Mouse (Mus musculus) ES-CJ7 (cell line): Measurements from ENCODE around the gene Hmgcs2.

Source experiments
- DNase-seq: peaks from one replicate; pipeline ENCODE4 v3.0.0; 2011; ENCODE audit warnings: low read depth, low spot score

The Hmgcs2 gene

DNA sequence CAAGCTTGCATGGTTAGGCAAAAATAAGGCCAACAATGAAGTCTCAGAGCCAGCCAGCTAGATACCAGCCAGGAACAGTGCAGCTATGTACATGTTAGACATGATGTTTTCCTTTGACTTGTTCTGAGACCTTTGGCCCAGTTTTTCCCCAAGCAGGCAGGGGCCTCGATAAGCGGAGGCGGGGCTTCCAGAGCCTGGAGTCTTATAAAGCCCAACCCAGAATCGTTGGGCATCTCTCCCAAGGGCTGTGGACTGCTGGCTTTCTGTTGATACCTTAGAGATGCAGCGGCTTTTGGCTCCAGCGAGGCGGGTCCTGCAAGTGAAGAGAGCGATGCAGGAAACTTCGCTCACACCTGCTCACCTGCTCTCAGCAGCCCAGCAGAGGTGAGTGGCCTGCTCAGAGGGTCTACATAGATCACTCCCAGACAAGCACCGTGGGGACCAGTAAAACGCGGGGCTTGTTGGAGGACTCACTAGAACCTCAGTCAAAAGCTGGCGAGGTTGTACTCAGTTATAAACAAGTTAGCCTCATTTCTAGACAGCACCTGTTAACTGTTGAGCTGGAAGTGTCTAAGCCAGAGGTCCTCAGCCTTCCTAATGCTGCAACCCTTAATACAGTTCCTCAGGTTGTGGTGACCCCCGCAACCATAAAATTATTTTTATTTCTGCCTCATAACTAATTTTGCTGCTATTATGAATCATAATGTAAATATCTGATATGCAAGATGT, at the start of gene Hmgcs2:
Gene Hmgcs2 (plus strand): TSS at position 232 of the 729 bp plus-strand sequence.
- DNase-seq = no peak

DNA sequence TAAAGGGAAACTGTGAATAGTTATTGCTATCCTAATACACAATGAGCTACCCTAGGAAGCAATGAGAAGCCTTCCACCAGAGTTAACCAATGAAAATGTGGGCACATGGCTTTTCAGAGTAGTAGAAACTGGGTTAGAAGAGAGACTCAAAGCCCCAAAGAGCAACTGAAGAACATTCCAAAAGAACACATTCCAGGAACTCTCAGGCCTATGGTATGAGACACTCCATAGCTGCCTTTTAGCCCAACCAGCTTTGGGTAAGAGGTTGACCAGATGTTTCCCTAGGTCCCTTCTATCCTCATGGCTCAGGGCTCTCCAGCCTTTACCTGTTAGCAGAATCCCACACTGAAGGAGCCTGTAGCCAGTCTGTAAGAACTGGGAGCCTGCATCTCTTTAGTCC, 46.7 kb upstream of the Hmgcs2 start:
- no peak for DNase-seq

DNA sequence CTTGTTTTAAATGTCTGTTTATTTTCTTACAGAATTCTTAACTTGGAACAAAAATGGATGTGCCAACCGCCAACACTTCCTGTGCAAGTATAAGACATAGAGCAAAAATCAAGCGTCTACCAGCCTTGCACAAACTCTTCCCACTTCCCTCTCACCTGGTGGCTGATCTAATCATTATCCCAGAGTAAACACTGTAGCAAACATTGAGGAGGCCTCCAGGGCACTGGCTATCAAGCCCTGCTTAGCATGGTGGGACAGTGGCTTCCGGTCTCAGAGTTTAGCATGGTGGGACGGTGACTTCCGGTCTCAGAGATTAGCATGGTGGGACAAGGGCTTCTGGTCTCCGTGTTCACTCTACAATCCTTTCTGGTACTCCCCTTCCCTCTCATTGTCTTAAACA, 44.0 kb upstream of the Hmgcs2 start:
- DNase-seq = no peak

DNA sequence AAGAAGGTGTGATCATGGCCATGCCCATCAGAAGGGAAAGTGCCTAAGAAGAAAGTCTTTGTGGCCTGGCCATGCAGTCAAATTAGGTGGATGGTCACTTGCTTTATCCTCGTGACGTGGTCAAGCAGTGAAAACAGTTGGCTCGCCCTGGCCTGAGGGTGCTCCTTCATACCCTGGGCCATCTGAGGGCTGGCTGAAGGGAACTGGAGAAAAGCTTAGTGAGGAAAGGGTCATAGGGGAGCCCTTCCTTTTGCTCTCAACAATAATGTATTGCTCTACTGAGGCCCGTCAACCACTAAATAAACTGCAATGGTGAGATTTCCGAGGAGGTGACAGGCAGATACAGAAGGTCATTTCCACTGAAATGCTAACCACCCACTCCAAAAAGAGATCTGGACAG, 43.0 kb upstream of the Hmgcs2 start:
- no peak for DNase-seq

DNA sequence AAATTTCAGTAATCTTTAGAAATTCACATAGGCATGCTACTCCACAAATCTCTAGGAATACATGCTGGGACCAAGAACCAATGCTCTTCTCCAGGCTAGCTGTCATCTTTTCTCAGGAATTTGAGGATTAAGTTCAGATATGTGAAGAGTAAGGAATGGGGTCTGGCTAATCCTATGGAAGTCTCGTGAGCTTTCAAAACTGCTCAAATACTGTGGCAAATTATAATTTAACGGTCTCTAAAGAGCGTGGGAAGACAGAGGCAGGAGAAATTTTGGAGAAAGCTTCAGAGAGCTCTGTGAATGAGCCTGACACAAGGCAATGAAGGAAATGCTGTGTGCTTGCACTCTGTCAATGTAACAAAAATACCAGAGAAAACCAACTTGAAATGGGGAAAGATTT, 42.1 kb upstream of the Hmgcs2 start:
- DNase-seq = no peak

DNA sequence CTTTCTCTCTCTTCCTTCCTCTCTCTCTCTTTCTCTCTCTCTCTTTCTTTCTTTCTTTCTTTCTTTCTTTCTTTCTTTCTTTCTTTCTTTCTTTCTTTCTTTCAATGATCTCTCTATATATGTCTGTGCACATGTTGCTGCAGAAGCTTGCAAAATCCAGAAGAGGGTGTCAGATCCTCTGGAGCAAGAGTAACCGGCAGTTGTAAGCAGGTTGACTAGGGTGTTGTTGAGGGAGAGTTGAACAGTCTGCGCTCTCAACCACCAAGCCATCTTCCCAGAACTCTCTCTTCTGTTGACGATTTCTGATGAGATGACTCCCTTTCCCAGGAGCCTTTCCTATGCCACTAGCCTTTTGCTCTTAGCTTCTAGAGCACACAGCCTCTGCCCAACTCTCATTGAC, 38.2 kb upstream of the Hmgcs2 start:
- DNase-seq = no peak

DNA sequence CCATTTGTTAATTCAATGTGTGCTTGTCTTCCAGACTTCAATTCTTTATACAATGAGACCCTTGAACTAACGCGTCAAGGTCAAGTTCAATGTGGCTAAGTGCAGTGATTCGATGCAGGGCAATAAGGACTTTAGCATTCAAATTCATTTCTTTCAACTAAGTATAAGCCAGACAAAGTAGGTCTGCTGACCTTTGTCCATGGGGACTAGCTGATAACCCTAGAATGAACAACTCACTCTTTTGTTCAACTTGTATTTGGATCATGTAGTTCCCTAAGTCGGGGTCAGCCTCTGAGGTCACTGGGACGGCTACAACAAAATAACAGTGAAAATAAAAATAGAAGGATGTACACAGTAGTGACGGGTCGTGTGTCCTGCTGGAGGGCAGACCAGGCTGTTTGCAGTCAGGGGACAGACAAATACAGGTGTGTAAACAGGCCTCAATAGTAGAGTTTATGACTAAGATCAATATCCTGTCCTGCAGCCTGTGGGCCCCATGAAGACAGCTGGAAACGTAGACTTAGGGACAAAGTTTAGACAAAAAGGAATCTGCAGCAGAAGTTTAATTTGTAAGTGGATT, 37.7 kb upstream of the Hmgcs2 start:
- DNase-seq = no peak

DNA sequence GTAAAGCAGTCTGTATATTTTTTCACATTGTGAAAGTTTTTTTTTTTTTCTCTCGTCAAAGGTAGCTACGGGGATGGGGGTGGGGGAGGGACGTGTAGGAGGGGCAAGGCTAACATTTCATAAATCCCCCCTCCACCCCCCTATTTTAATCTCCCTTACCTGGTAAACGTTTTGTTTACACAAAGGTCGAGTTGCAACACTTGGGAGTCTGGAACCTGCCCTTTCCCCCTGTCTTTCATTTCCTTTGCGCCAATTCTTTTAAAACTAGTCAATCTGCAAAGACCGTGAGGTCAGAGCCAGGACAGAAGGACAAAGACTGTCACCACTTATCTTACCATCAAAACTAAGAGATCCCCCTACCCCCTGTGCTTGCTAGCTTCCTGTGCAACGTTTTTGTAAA, 34.3 kb upstream of the Hmgcs2 start:
- DNase-seq = no peak

DNA sequence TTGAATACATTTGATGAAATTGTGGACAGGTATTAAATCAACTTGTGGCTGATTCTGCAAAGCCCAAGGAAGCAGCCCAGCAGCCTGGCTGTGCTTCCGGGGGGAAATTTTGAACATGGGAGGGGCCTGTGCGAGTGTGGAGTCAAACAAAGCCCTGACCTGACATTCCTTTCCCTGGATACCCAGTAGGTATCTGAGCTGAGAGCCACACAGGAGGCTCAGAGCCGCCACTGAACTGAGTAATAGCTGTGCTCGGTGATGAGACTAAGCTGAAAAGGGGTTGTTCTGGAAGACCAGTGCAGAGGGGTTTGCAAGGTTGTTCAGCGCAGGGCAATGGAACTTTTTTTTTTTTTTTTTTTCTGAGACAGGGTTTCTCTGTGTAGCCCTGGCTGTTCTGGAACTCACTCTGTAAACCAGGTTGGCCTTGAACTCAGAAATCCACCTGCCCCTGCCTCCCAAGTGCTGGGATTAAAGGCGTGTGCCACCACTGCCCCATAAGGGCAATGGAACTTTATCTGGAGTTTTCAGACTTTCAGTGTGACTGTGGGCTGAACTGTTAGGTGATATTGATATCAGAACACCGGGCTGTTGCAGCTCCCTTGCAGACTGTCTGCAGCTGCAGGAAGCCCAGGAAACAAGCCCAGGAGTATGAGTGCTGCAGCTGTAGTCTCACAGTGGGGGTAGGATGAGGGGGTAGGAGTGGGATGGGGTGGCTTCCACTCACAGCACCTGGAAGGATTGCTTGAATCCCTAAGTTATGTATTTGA, 33.1 kb upstream of the Hmgcs2 start:
- no peak for DNase-seq

DNA sequence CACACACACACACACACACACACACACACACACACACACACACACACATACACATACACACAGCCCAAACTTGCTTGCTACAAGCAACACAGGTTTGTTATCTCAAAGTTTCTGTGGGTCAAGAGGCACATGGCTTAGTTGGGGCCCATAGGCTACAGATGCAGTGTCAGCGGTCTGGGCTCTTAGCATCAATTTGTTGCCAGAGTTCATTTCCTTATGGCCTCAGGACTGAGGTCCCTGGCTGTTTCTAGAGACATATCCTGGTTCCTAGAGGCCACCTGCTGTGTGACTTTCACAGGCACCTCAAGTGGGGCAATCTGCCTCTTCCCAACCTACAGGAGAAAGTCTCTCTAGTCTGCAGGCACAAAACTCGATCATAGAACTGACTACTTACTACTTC, 30.9 kb upstream of the Hmgcs2 start:
- DNase-seq = no peak

DNA sequence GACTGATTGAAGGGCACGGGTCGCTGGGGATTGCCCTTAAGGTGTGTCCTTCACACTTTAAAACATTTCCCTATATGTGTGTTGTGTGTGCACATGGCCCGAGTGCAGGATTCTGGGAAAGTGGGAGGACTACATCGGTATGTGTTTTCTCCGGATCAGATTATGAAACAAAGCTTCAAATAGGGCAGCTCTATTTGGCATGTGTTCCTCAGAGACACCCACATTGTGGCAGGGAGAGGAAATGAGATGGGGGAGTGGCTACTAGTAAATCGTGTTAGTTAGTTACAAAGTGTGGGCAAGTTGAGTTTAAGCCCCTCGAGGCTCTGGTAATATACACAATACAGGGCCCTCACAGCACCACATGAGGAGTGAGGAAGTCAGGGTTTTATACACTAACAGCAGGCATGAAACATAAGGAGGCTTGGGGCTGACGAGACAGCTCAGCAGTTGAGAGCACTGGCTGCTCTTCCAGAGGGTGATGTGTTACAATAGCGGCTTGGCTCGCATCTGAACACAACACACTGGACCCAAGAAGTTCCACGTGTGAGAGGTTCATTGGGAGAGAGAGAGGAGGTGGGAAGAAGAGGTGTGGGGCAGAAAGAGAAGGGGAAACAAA, 30.3 kb upstream of the Hmgcs2 start:
- no peak for DNase-seq

DNA sequence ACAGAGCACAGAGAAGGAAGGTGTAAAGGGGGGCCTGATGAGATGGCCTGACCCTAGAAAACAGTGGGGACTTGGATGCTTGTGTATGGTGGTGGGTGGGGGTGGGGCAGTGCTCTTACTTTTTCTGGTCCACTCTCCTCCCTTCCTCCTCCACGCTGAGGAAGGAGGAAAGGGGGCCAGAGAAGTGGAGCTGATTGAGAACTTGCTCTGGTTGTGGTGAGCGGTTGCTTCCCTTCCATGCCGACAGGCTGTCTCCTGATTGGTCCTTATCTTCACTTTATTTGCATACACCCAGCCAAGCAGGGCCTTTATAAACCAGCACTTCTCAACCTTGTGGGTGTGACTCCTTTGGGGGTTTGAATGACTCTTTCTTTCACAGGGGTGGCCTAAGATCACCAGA, 26.2 kb upstream of the Hmgcs2 start:
- no peak for DNase-seq

DNA sequence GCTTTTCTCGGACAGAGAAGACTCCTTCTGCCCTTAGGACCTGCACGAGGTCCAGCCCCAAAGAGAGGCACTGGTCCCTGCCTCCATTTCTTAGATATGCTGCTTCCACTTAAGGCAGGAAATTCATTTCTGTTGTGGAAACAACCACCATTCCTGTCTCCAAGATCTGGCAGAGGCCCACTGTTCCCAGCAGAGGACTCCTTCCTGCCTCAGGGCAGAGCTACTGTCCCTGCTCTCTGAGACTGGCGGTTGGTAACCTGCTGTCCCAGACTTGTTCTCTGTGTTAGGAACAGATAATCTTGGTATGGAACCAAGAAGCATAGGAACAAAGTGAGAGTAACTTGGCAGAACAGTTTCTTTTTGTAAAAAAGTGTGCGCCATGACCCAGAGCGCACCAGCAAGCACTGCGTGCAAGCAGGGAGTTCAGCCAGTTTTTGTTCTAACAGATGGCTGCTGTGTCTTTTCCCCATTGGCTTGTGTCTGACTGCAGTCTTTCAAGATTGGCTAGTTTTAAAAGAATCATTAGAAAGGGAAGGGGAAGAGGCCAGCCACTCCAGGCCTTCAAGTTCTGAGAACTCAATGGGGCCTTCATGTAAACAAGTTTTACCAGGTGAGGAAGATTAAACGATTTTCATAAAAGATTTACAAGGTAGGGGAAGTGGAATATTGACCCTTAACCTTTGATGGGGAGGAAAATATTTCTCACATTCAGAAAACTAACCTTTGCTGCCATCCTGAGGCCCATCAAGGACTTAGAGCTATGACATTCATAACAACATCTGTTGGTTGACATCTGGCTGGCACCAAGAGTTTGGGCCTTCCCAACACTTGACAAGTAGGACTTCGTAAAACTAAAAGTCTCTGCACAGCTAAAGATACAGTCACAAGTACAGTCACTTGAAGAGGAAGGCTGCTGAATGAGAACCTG, 25.3 kb upstream of the Hmgcs2 start:
- no peak for DNase-seq

DNA sequence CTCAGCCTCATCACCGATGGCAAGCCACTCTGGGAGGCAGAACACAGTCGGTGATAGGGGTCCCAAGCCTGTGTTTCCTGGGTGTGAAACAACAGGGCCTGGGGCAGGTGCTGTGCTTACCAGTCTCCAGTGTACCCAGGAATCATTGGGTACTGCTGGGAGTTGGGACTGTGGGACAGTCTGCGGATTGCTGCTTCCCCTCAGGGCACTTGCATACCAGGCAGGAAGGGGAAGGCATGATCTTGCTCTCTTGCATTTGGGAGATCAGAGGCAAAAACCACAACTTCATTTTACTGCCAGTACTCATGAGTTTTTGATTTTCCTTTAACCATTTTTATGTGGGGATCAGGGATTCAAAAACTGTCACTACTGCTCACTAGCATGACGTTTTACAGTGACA, 21.5 kb upstream of the Hmgcs2 start:
- no peak for DNase-seq

DNA sequence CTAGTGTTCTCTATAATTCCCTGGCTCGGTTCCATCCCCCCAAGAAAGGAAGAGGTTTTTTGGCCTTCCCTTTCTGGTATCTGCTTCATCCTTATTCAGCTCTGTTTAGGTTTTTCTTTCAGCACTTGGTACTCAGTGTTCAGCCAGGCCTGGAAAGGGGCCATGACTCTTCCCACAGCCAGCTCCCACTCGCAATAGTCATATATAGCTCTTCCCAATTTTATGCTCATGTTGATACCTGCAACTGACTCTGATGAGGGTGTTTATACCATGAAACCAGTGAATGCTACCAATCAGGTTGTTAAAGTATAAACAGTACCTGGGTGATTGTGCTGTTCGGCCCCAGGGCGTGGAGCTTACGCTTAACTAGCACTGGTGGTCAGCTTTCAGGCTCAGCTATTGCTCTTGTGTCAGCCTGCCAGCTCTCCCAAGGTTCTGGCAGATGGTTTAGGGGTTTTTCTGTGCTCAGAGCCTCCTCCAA, 20.9 kb upstream of the Hmgcs2 start:
- no peak for DNase-seq

DNA sequence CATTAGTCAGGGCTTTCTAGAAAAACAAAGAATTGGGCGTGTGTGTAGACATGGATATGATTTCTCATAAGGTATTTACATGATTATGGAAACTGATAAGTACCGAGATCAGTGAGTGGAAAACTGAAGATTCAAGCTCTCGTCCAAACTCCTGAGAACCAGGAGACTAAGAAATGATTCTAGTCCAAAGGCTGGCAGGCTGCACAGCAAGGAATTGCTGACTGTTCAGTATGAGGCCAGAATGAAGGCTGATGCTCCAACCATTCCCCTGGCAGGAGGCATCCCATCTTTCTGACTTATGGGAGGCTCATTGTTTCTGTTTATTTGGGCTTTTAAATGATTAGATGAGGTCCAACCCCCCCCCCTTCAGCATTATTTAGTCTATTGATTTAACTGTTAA, 19.7 kb upstream of the Hmgcs2 start:
- DNase-seq = no peak

DNA sequence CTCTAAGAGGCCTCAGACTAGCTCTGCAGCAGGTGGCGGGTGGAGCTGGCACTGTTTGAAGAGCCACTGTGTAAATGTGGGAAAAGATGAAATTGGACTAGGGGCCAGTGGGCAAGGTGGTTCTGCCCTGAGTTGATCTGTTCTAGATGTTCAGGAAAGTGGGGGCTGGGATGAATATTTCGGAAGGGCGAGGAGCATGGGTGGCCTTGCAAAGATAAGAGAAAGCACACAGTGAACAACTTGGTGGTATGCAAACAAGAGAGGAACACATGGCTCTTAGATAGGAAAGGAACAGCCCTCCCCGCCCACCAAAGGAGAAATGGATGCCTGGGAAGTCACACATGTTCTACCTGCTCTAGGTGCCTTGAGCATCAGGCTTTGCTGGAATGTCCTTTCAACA, 18.8 kb upstream of the Hmgcs2 start:
- no peak for DNase-seq

DNA sequence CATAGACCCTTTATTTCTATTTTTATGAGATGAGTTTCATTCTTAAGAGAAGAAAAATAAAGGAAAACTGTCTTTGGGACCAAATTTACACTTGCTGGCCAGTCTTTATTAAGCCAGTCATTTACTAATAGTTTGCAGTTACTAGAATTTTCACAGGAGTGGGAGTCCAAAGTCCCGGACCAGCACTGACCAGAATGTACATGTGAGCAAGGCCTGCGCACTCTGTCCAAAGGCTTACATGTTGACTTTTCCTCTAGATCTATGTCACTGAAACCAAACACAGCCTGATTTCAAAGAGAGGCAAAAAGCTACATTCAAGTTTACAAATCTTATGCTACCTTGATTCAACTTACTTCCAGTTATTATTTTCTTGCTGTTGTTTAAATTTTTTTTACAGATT, 18.1 kb upstream of the Hmgcs2 start:
- DNase-seq = no peak

DNA sequence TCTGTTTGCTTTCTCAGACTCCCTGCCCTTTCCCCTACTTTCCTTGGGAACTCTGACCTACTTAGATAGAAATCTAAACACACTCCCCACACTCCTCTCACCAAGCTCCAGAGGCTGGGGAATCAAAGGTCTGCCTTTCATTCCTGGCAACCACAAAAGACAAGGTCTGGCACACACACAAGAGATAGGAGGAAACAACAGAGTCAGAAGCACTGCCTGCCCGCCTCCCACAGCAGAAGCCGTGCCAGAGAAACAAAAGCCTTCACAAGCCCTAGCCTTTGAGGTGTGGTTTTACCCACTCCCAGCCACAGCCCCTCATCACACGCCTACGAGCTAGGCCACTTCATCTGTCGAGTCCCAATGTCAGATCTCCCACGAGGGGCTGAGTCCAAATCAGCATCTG, 13.0 kb upstream of the Hmgcs2 start:
- DNase-seq = no peak

DNA sequence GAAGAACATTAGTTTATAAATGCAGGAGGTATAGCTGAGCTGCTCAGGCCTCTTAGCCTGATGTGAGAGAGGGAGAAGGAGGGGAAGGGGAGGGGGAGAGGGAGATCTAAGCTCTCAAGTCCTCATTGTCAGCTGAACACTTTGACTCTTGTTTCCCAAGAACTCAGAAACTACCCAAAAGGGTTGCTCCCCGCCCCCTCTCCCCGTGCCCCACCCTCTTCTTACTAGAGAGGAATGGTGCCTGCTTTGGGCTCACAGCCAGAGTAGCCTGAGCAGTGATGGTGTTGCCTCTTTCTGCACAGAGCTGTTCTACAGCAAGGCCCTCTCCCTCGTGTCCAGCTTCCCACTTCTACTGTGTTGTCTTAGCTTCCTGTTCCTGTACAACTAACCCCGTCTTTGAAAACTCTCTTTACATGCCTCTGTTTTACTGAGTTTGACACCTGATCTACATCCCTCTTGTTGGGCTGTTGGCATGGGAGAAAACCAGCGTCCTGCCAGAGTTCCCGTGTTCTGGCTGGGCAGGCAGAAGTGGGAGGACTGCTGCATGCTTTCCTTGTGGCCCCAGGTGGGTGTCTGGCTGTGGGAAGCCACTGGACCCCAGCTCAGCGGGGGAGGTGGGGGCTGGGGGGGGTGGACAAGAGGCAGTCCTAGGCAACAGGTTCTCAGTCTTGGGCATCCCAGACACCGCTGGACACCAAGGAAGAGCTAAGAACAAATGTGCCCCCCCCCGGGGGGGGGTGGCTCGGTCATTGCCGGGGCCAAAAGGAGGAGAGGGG, 6.4 kb upstream of the Hmgcs2 start:
- peak; percentile 9 for DNase-seq

DNA sequence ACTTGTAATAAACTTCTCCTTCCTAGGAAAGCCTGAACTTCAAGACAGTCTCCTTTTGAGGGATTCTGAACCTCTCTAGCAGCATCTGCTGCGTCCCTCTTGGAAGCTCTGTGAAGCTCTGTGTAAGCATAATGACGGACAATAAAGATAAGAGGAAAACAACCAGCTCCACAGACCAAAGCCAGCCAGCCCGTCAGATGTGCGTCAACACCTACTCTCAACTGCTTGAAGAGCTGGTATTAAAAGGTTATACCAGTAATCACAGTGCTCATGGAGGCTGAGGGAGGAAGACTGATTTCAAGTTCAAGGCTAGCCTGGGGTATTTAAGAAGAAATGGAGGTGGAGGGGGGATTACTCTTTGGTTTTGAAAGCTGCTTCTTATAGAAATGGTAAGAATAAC, 553 bp upstream of the Hmgcs2 start:
- no peak for DNase-seq
